Mouse (Mus musculus) right cerebral cortex, adult 18-20 months (tissue): ENCODE measurements around the gene Cd5l.
A peak's percentile ranks its signal among the peaks of the same experiment; 100 is the strongest.
"Not testable (repeated sequence)": the region's sequence is repeated elsewhere in the genome, so short reads cannot be mapped to it uniquely, and the experiment has no call there.

Source experiments
- DNase-seq: peaks from one replicate; pipeline ENCODE4 v3.0.0; 2022; ENCODE audit warnings: mixed read lengths

Cd5l gene

DNA sequence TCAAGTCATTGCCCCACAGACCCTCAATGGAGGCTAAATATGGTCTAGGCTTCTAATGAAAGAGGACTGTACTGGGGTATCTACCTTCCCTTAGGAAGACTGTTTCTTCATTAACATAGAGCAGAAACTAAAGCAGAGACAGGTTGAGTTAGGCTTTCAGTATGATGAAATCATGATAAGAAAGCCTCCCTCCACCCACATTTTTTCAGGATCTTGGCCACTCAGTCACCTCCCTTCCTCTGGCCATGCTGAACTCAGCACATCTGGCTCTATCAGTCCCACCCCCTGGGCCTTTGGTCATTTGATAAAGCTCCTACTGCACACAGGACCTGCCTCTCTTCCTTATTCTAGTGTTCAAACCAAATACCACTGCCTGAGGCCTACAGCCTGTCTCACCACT is at the start of gene Cd5l:
Gene Cd5l, plus strand, starts transcription at position 301 of the 400 bp plus-strand sequence.
- no peak for DNase-seq

DNA sequence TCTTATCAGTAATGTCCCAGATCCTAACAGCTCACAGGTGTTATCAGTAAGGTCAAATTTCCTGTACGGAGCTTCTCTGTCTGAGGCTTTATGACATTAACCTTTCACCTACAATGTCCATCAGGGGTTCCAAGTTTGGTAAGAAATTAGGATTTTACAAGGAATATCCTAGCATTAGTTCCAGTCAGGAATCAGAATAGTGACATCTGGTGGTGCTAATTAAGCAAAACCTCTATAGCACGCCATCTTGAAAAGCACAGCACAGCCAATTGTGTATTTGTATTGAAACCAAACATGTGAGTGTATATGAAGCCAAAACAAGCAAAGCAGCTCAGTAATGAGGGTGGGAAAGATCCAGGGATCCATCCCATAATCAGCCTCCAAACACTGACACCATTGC is 47.8 kb upstream of the Cd5l start:
- DNase-seq, result no peak

DNA sequence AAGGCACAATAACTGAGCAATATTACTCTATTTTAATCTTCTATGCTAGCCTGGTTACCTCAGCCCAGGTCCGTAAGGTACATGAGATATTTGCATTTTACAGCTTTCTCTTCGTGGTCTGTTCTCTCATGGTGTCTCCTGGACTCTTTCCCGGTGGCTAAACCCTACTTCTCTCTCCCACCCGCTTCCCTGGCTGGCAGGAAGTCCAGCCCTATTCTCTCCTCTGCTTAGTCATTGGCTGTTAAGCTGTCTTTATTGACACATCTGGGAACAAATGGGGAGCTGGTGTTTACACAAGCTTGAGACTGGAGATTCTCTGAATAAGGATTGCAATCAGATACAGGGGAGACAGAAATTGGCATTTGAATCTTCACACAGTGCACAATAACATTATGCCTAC is 35.1 kb upstream of the Cd5l start:
- no peak for DNase-seq

DNA sequence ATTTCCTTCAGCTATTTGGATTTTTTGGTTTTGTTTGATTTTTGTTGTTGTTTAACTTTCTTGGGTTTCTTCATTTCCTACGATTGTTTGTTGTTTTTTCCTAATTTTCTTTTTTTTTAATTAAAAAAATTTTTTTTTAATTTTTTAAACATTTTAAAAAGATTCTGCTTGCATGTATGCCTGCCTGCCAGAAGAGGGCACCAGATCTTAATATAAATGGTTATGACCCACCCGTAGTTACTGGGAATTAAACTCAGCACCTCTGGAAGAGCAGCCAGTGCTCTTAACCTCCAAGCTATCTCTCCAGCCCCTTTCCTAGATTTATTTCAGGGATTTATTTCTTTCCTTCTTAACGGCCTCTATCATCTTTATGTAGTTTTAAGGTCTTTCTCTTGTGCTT is 33.9 kb upstream of the Cd5l start:
- no peak for DNase-seq

DNA sequence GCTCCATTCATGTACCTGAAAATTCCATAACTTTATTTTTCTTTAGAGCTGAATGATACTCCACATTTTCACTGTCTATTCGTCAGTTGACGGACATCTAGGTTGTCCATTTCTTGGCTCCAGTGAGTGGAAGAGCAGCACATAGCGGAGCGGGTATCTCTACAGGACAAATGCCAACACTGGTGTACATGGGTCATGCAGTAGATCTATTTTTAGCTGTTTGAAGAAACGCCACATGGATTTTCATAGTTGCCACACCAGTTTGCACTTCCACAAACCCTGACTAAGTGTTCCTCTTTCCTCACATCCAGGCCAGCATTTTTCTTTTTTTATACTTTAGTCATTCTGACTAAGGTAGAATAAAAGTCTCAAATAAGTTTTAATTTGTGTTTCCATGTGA is 19.8 kb upstream of the Cd5l start:
- no peak for DNase-seq

DNA sequence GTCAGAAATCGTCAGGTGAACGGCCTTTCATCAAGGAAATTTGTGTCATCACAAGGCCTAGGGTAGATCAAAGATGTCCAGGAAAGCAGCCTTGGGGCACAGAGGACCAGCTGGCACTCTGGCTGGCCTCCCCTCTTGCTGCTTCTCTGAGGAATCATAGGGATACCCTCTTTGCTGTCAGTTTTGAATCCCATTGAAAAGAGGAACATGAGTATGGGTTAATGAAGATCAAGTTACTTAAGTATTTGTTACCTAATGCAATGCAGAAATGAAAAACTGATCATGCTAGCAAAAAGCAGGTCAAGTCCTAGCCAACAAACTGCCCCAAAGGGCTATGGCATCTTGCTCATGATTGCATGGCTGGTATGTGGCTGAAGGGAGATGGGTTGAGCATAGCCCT is 6.7 kb upstream of the Cd5l start:
- not testable (repeated sequence) for DNase-seq

DNA sequence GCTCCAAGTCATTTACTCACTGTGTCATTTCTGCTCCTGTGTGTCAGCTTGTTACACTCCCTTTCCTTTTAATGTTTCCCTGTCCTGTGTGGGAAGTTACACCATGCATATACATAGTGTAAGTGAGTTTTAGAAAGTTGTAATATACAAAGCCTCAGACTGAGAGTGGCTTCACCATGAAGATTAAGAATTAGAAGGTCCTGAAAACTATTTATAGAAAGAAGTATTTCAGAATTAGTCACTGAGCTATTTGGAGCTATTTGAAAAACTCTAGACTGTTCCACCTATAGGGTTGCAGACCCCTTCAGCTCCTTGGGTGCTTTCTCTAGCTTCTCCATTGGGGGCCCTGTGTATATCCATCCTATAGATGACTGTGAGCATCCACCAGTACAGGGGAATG is 1.5 kb downstream of the Cd5l start:
- DNase-seq, result no peak

DNA sequence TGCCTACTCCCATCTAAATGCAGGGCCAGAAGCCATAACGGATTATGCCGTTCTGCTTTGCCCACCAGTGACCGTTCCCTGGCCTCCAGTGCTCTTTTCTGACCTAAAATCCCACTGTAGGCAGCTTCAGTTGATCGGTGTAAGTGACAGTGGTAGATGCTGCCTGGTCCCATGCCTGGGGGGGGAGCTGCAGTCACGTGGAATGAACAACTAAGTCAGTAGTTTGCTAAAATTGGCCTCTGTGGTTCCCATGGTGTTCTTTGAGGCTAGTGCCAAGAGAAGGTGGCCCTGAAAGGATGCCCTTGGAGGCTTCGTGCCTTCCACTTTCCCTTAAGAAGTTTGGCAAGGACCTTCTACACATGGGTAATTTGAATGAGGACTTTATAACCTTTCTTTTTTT is 2.8 kb downstream of the Cd5l start:
- no peak for DNase-seq

DNA sequence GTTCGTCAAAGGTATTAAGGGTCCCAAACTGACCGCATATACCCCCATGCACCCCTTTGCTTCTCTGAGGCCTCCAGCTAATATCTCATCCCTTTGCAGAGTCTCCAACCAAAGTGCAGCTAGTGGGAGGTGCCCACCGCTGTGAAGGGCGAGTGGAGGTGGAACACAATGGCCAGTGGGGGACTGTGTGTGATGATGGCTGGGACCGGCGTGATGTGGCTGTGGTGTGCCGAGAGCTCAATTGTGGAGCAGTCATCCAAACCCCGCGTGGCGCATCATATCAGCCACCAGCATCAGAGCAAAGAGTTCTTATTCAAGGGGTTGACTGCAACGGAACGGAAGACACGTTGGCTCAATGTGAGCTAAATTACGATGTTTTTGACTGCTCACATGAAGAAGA is 8.0 kb downstream of the Cd5l start:
- DNase-seq, result no peak

DNA sequence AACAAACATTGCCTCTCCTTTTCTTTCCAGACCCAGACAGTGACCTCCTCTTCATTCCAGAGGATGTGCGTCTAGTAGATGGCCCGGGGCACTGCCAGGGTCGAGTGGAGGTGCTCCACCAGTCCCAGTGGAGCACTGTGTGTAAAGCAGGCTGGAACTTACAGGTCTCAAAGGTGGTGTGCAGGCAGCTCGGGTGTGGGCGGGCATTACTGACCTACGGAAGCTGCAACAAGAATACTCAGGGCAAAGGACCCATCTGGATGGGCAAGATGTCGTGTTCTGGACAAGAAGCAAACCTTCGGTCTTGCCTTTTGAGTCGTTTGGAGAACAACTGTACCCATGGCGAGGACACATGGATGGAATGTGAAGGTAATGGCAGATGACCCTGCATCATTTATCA is 9.8 kb downstream of the Cd5l start:
- no peak for DNase-seq

DNA sequence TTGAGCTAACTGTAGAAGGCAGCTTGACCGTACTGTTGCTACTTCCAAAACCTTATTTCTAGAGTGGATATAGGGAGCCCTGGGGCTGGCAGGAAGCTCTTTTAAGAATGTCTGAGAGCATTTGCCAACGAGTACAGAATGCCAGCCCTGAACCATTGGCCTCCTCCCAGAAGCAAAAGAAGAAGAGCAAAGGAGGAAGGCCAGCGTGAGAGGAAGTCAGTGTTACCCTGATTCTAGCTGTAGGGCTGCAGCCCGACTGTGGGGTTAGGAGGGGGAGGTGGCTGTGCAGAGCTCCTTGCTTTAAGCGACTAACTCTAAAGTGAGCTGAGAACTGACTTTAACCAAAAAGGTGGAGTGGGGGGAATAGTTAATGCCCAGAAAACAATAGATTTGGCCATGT is 11.5 kb downstream of the Cd5l start:
- DNase-seq, result peak; percentile 1

DNA sequence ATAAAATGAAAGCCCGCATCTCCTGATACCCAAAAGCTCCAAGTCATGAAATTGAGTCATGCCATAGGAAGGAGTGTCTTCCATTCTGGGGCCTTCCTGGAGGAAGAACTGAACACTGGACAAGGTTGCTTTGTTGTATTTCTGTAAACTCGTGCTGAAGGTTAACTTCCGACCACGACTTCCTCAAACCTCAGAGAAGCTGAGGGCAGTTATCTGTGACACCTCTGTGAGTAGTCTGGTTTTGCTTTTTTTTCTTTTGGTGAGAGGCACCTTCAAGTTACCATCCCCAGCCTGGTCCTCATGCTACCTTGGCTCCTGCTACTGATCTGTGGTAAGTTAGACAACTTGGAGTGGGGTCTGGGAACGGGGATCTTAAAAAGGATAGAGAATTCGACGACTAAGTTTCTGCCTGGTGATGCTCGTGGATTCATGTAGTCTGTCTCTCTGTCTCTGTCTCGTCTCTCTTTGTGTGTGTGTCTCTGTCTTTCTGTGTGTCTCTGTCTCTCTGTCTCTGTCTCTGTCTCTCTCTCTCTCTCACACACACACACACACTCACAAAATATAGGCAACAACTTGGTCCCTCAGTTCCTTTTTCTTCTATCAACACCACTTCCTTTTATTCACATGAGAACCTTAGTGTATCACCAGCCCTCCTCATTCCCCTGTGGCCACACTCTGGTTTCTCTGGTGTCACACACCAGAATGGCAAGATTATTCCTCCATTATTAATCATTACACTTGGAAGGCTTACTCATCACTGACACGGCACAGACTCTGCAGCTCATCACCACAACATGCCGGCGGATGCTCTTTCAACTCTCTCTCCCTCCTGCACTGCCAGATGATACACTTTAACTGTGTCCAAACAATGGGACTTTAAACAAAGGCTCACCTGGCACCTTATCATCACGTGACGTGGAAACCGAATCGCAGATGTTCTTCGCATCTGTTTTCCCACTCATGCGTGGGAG is 18.8 kb downstream of the Cd5l start, which contains the start of gene Fcrl1:
Gene Fcrl1, plus strand, starts transcription at position 193 of the 971 bp plus-strand sequence.
- no peak for DNase-seq

DNA sequence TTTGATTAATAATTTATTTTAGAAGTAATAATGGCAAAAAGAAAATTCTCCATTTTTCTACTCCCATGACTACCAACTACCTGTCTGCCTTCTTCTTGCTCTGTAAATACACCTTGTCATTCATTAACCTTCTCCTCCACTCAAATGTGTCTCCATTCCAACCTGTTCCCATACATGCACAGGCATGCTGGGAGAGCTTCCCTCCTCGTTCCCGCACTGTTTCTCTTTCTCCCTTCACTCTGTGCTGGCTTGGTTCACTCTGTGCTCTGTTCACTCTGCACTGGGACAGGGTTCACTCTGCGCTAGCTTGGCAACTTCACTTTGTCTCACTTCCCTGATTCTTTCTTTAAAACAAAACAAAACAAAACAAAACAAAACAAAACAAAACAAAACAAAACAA is 19.5 kb downstream of the Cd5l start:
- DNase-seq, result no peak

DNA sequence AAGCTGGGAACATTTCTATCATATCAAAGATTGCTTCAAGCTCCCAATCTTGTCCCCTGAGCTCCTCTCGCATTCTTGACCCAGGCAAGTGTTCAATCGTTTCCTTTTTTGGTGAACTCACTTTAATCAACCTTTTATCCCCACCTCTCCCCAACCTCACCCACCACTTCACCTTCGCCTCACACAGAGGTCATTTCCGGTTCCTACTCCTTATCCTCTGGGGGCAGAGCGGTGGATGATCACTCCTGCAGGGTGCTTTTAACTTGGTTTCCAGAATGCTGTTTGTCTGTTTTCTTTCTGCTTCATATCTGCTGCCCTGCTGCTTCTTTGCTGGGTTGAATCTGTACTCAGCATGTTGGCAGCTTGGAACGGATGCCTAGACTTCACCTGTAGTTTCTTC is 20.0 kb downstream of the Cd5l start:
- DNase-seq, result no peak

DNA sequence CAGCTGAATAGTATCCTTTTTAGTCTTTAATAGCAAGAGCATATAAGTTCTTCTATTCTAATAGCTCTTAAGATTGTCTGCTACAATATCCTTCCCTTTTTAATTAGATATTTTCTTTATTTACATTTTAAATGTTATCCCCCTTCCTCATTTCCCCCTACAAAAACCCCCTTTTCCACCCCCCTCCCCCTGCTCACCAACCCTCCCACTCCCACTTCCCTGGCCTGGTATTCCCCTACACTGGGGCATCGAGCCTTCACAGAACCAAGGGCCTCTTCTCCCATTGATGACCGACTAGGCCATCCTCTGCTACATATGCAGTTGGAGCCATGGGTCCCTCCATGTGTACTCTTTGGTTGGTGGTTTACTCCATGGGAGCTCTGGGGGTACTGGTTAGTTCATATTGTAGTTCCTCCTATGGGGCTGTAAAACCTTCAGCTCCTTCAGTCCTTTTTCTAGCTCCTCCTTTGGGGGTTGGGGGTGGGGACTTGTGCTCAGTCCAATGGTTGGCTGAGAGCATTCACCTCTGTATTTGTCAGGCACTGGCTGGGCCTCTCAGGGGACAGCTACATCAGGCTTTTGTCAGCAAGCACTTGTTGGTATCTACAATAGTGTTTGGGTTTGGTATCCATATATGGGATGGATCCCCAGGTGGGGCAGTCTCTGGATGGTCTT is 22.1 kb downstream of the Cd5l start:
- DNase-seq, result not testable (repeated sequence)

DNA sequence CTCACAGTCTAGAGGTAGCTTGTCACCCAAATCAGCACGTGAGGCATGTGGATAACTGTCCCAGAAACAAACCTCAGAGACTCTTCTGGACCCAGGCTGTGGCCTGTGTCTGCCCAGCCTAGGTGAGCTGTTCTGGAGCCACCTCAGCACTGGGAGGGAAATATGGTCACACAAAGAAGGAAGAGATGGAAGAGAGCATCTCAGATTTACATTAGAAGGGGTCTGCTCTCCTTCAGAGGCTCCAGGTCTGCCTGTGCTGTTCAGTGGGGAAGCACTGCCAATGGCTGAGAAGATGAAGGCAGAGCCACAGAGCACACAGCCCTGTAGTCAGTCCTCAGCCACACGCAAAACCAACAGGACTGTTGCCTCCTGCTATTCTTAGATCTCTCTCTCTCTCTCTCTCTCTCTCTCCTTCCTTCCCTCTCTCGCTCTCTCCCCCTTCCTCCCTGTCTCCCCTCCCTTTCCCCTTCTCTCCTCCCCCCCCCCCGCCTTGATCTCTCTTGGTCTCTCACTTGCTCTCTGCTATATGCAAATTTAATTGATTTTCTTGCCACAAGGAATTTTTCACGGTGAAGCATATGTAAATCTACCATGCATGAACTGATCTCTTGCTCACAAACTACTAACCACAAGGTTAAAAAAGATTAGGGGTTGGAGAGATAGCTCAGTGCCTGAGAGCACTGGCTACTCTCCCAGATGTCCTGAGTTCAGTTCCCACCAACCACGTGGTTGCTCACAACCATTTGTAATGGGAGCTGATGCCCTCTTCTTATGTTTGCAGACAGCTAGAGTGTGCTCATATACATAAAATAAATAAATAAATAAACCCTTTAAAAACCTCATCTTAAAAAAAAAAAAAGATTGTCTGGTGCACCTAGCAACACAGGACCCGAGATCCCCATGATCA is 24.4 kb downstream of the Cd5l start:
- DNase-seq, result no peak

DNA sequence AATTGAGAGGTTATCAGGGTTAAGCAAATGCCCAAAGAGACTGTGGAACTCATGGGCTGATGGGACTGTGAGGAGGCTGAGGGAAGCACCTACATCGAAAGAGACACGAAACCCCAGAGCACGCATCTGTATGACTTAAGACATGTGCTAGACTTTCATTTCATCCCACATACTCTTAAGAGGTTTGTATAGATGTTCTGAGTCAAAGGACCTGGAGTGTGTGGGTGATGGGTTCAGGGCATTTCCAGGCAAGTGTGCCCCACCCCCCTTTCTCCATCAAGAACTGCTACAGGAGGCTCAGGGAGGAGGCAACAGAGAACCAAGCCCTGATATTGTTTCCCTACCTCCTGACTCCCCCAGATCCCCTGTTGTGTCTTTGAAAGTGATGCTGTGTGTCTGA is 25.6 kb downstream of the Cd5l start:
- no peak for DNase-seq

DNA sequence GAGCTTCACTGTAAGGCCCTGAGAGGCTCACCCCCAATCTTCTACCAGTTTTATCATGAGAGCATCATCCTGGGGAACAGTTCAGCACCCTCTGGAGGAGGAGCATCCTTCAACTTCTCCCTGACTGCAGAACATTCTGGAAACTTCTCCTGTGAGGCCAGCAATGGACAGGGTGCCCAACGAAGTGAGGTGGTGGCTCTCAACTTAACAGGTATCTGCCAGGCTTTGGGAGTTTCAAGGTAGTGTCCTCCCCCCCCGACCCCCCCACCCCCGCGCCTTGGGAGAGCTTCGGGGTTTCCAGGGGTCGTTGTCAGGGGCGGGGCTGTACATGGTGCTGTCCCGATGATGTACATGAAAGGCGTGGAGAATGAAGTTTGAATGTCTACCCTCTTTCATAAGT is 27.4 kb downstream of the Cd5l start:
- DNase-seq, result no peak

DNA sequence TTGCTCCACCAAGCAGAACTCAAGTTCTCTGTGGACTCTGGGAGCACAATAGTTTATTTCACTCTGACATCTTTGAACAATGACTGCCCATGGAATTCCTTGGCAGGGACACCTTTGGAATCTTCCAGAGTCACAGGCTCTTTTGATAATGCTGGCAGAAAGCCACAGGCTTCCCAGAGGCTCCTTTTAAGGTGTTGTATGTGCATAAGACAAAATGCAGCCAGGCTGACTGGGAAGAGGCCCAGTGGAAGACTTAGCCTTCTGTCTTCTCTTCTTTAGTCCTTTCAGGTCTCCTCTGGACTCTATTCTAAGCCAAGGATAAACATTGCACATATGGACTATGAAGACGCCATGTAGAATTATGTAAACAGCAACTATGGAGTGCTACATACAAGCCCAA is 33.3 kb downstream of the Cd5l start:
- no peak for DNase-seq

DNA sequence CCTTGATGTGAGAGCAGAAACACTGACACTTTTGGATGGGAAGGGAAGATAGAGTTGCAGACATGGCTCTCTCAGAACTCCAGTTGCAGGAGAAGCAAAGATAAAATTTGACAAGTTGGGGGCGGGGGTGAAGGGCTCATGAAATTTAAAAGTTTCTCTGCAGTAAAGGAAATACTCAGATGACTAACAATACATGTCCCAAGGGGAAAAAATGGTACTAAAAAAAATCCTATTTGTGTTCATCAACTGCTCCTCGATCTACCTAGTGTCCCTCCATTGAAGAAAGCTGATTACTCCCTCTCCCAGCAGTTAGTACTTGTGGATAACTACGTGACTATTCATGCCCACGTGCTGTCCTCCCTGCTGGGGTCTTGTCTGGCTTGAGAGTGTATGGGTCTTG is 41.1 kb downstream of the Cd5l start:
- no peak for DNase-seq

DNA sequence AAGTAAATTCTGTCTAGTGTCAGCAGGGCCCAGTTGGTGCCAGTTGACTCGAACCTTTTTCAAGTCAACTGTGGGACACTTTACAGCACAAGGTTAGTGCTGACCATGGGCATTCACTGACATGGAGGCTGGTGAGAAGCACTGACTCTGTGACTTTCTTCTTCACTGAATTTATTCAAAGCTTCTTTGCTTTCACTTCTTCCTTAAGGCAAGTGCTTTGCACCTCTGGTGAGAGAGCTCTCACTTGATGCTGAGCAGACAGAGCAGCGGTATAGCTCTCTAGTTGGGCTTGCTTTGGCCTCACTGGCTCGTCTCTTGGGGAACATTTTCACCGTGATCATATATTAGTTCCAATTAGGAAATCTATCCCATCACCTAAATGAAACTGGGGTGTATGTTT is 42.2 kb downstream of the Cd5l start:
- DNase-seq, result no peak

DNA sequence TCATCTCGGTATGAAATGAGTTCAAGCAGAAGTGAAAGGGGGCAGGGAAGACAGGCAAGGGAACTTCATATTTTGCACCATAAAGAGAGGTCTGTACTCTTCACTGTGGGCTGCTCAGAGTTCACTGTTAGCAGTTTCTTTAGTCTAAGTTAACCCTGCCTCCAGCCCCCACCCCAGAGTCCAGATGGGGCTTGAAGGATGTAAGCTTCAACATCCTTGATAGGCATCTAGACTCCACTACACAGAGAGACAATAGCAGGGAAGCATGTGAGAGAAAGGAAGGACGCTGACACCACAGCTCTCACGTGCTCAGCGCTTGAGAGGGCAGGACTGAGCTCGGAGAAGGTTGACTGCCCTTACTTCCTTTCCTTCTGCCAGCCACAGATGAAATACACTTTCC is 43.6 kb downstream of the Cd5l start:
- no peak for DNase-seq

DNA sequence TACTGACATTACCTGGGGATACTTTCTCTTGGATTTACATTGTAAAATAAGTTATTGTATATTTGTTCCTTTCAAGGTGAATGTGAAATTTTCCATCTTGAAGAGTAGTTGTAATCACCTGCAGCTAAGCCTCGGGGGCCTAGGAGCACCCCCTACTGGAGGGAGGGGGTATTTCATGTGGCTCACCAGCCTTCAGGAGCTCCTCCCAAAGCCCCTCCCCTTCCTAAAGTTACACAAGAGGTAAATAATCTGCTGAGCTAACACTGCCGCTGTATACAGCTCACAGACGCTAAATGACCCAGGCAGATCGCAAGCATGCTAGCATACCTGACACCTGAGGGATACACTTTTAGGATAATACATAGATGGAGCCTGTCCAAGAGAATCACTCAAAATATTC is 50.5 kb downstream of the Cd5l start:
- DNase-seq, result no peak
